ENCODE assay signal across 14 mouse cellular contexts in genomic region chr9:85568877-85569276, GRCm38 (mm10).
DNase-seq lines count a peak whose midpoint lies in the region; ATAC-seq and TF ChIP-seq lines count a peak whose summit lies in the region.
"Had no signal": no experiment of that assay in that cellular context is flagged by ENCODE, and none has a peak within 500 bp of the region (broad histone marks: within the 10 kb centered on the region; RNA-seq: fewer than 3 reads in every experiment).

No protein-coding gene starts in this region.

- peak; percentile 15 for DNase-seq in kidney, adult 2 months
- no peak for DNase-seq in kidney, postnatal 25 days
- peak; percentile 44 for DNase-seq in midbrain, embryonic 11.5 days (ENCODE audit: low spot score, missing footprints)
- no peak for DNase-seq in cerebellum, adult 2 months
- DNase-seq: adrenal gland, postnatal 25 days; kidney, adult 11 months; liver, embryonic 13.5 days had no signal

- ATAC-seq in midbrain, embryonic 11.5 days (ENCODE audit: low FRiP score) = no peak
- ATAC-seq in midbrain, embryonic 15.5 days (replicated peaks) = no peak
- peak; percentile 98 for ATAC-seq in granulocyte monocyte progenitor cell, adult 5-6 weeks (replicated peaks; ENCODE audit: poor library complexity, severe bottlenecking)
- ATAC-seq in neutrophil, adult 5-6 weeks (ENCODE audit: extremely low read depth, insufficient number of reproducible peaks, low FRiP score, poor library complexity, severe bottlenecking) = 0 out of 2 replicates have a peak, but pooled peaks have one; percentile 44

- TF ChIP-seq CTCF in kidney, adult 2 months (conservative IDR thresholded peaks at IDR 0.05; ENCODE audit: insufficient read depth, insufficient read length, low read depth, low read length) = no peak
- TF ChIP-seq CTCF in cerebellum, adult 2 months (IDR thresholded peaks at IDR 0.05; ENCODE audit: borderline replicate concordance, insufficient read depth, low read depth, low read length) = no peak

- no peaks in the 10 kb centered on the region for H3K27me3 ChIP-seq in kidney, adult 2 months (replicated peaks; ENCODE audit: control insufficient read depth, insufficient read depth, low read length)
- no peaks in the 10 kb centered on the region for H3K27me3 ChIP-seq in midbrain, embryonic 11.5 days (ENCODE audit: control insufficient read depth, insufficient read depth, low read length)
- no peaks in the 10 kb centered on the region for H3K27me3 ChIP-seq in midbrain, embryonic 15.5 days (replicated peaks)
- H3K27me3 ChIP-seq in cerebellum, adult 2 months (ENCODE audit: control insufficient read depth, insufficient read depth, low read length) = no peaks in the 10 kb centered on the region
- H3K27me3 ChIP-seq: embryonic facial prominence, embryonic 15.5 days; forebrain, embryonic 12.5 days; hindbrain, embryonic 13.5 days; liver, embryonic 13.5 days had no signal

- TF ChIP-seq POLR2A in kidney, adult 2 months (IDR thresholded peaks at IDR 0.05; ENCODE audit: low read depth, low read length) = no peak
- no peak for TF ChIP-seq POLR2A in cerebellum, adult 2 months (IDR thresholded peaks at IDR 0.05; ENCODE audit: borderline replicate concordance, insufficient read depth, low read length)

- H3K36me3 ChIP-seq in kidney, adult 2 months (ENCODE audit: control insufficient read depth, insufficient read depth, low read length) = no peaks in the 10 kb centered on the region
- no peaks in the 10 kb centered on the region for H3K36me3 ChIP-seq in midbrain, embryonic 11.5 days (ENCODE audit: control insufficient read depth, insufficient read depth, low read length)
- H3K36me3 ChIP-seq in midbrain, embryonic 15.5 days (replicated peaks) = no peaks in the 10 kb centered on the region
- H3K36me3 ChIP-seq: embryonic facial prominence, embryonic 15.5 days; forebrain, embryonic 12.5 days; hindbrain, embryonic 13.5 days; liver, embryonic 13.5 days had no signal

- H3K9me3 ChIP-seq in midbrain, embryonic 11.5 days (ENCODE audit: control insufficient read depth, low read length) = no peaks in the 10 kb centered on the region
- no peaks in the 10 kb centered on the region for H3K9me3 ChIP-seq in midbrain, embryonic 15.5 days
- H3K9me3 ChIP-seq: embryonic facial prominence, embryonic 15.5 days; forebrain, embryonic 12.5 days; hindbrain, embryonic 13.5 days; liver, embryonic 13.5 days had no signal

- H3K4me3 ChIP-seq in kidney, adult 2 months (ENCODE audit: insufficient read depth, low read depth, low read length) = no peak overlapping the region
- H3K4me3 ChIP-seq in midbrain, embryonic 11.5 days (ENCODE audit: low read depth, low read length) = no peak overlapping the region
- no peak overlapping the region for H3K4me3 ChIP-seq in midbrain, embryonic 15.5 days
- no peak overlapping the region for H3K4me3 ChIP-seq in cerebellum, adult 2 months (replicated peaks; ENCODE audit: insufficient read depth, low read depth, low read length)
- H3K4me3 ChIP-seq: embryonic facial prominence, embryonic 15.5 days; forebrain, embryonic 12.5 days; hindbrain, embryonic 13.5 days; liver, embryonic 13.5 days; myocyte had no signal

- H3K4me2 ChIP-seq in midbrain, embryonic 11.5 days = no peak overlapping the region
- no peak overlapping the region for H3K4me2 ChIP-seq in midbrain, embryonic 15.5 days
- H3K4me2 ChIP-seq: embryonic facial prominence, embryonic 15.5 days; forebrain, embryonic 12.5 days; hindbrain, embryonic 13.5 days; liver, embryonic 13.5 days had no signal

- H3K4me1 ChIP-seq in kidney, adult 2 months (ENCODE audit: control insufficient read depth, insufficient read depth, low read length) = no peaks in the 10 kb centered on the region
- H3K4me1 ChIP-seq in midbrain, embryonic 11.5 days (ENCODE audit: control insufficient read depth, insufficient read depth, low read length) = no peaks in the 10 kb centered on the region
- H3K4me1 ChIP-seq in midbrain, embryonic 15.5 days = no peaks in the 10 kb centered on the region
- no peaks in the 10 kb centered on the region for H3K4me1 ChIP-seq in cerebellum, adult 2 months (ENCODE audit: control insufficient read depth, insufficient read depth, low read length)
- H3K4me1 ChIP-seq: embryonic facial prominence, embryonic 15.5 days; forebrain, embryonic 12.5 days; hindbrain, embryonic 13.5 days; liver, embryonic 13.5 days had no signal

- H3K9ac ChIP-seq in midbrain, embryonic 11.5 days (ENCODE audit: low read length) = no peak overlapping the region
- no peak overlapping the region for H3K9ac ChIP-seq in midbrain, embryonic 15.5 days
- H3K9ac ChIP-seq: embryonic facial prominence, embryonic 15.5 days; forebrain, embryonic 12.5 days; hindbrain, embryonic 13.5 days; liver, embryonic 13.5 days had no signal

- H3K27ac ChIP-seq in kidney, adult 2 months (ENCODE audit: insufficient read depth, low read depth, low read length) = no peak overlapping the region
- H3K27ac ChIP-seq in midbrain, embryonic 11.5 days (ENCODE audit: low read depth, low read length) = no peak overlapping the region
- no peak overlapping the region for H3K27ac ChIP-seq in midbrain, embryonic 15.5 days
- H3K27ac ChIP-seq in cerebellum, adult 2 months (ENCODE audit: insufficient read depth, low read length) = no peak overlapping the region
- H3K27ac ChIP-seq: embryonic facial prominence, embryonic 15.5 days; forebrain, embryonic 12.5 days; hindbrain, embryonic 13.5 days; liver, embryonic 13.5 days had no signal

- 73% methylated on average over 8 of the region's 8 CpGs for WGBS in kidney, adult 2 months
- WGBS in midbrain, embryonic 11.5 days = 87% methylated on average over 8 of the region's 8 CpGs
- WGBS in midbrain, embryonic 15.5 days = 87% methylated on average over 8 of the region's 8 CpGs
- WGBS in cerebellum, adult 2 months = 86% methylated on average over 8 of the region's 8 CpGs

Comparison
In these comparisons a context has a peak if more than half of its experiments do, and no peak if none do; other contexts are left out.
1. DNase-seq: peak in kidney, adult 2 months (single experiment) and midbrain, embryonic 11.5 days (single experiment); none in kidney, postnatal 25 days (0 of 2) and cerebellum, adult 2 months (0 of 2).
2. ATAC-seq: peak in granulocyte monocyte progenitor cell, adult 5-6 weeks (single experiment) and neutrophil, adult 5-6 weeks (single experiment); none in midbrain, embryonic 11.5 days (single experiment) and midbrain, embryonic 15.5 days (single experiment).